Mouse (Mus musculus) macrophage (primary cell): ENCODE measurements around the gene Carns1. TPM values are rescaled to one million over a fixed set of nuclear protein-coding genes. Genes with fewer than 3 reads are reported as not detected.
"Not testable (repeated sequence)": the region's sequence is repeated elsewhere in the genome, so short reads cannot be mapped to it uniquely, and the experiment has no call there.

ENCODE experiments used
- H3K27ac ChIP-seq: fragments of 350-480 bp; formaldehyde crosslinking; 2 replicates; pipeline ENCODE4 v1.9.0; 2021
- H3K36me3 ChIP-seq: fragments of 350-480 bp; formaldehyde crosslinking; 2 replicates; pipeline ENCODE4 v1.9.0; 2021; ENCODE audit errors: inconsistent target
- H3K4me3 ChIP-seq: fragments of 350-480 bp; formaldehyde crosslinking; 2 replicates; pipeline ENCODE4 v1.9.0; 2021; ENCODE audit errors: inconsistent target
- H3K79me2 ChIP-seq: fragments of 350-480 bp; formaldehyde crosslinking; 2 replicates; pipeline ENCODE4 v1.9.0; 2021; ENCODE audit errors: inconsistent target
- WGBS: methylation state at CpG from one replicate; pipeline ENCODE4 v1.1.7; 2026; ENCODE audit warnings: inconsistent platforms; ENCODE audit not compliant: missing documents; 5-methylcytosine and 5-hydroxymethylcytosine counted together
- polyA plus RNA-seq: library from polyadenylated mRNA; stranded (reverse); fragments of 250-400 nt; gene quantifications from 3 replicates; pipeline ENCODE4 v1.2.4, GENCODE M21; 2018; ENCODE audit warnings: inconsistent platforms

The Carns1 gene
- polyA plus RNA-seq, 1 experiment from 2014 or later: 0.77 TPM

- Histone ChIP-seq H3K36me3 (peaks cover 2% of the 10 kb centered on the region; the same call in 1 of the 2 replicates), H3K79me2 (peaks cover 13% of the 10 kb centered on the region), H3K27ac (no peak overlapping the region), H3K4me3 (no peak overlapping the region)
- 69% methylated on average over 15 of the region's 16 CpGs for WGBS
Observed at GRCm38 (mm10) chr19:4144550-4145498, 30.5 kb downstream of the Carns1 start.

- Histone ChIP-seq H3K27ac (no peak within 1 kb of the TSS), H3K4me3 (no peak within 1 kb of the TSS), H3K36me3 (no peaks in the 10 kb centered on the region), H3K79me2 (peaks cover 3% of the 10 kb centered on the region)
- WGBS: 61% methylated on average over 7 of the region's 7 CpGs
Observed at GRCm38 (mm10) chr19:4143759-4144268, 31.5 kb downstream of the Carns1 start, which contains the start of gene Cabp4. Cabp4 (minus strand) TSS chr19:4144033.

GRCm38 (mm10) chr19:4142416-4143173 lies 32.7 kb downstream of the Carns1 start:
- 95% methylated on average over 18 of the region's 18 CpGs for WGBS
- H3K4me3 ChIP-seq: no peak overlapping the region
- H3K27ac ChIP-seq: no peak overlapping the region
- H3K36me3 ChIP-seq: no peaks in the 10 kb centered on the region
- no peaks in the 10 kb centered on the region for H3K79me2 ChIP-seq

- 92% methylated on average over 6 of the region's 6 CpGs for WGBS
- H3K79me2 ChIP-seq: no peaks in the 10 kb centered on the region
- no peak overlapping the region for H3K27ac ChIP-seq
- no peaks in the 10 kb centered on the region for H3K36me3 ChIP-seq
- no peak overlapping the region for H3K4me3 ChIP-seq
Observed at GRCm38 (mm10) chr19:4140147-4140546, 35.1 kb downstream of the Carns1 start.

GRCm38 (mm10) chr19:4139446-4139845 lies 35.8 kb downstream of the Carns1 start, which contains the start of gene Gpr152:
Gpr152 (plus strand) TSS chr19:4139787.
- no peak within 1 kb of the TSS for H3K27ac ChIP-seq
- H3K4me3 ChIP-seq: no peak within 1 kb of the TSS
- no peaks in the 10 kb centered on the region for H3K36me3 ChIP-seq
- WGBS: 96% methylated on average over 2 of the region's 2 CpGs
- no peaks in the 10 kb centered on the region for H3K79me2 ChIP-seq

- H3K79me2 ChIP-seq: no peaks in the 10 kb centered on the region
- WGBS: 34% methylated on average over 5 of the region's 5 CpGs
Observed at GRCm38 (mm10) chr19:4137913-4138312, 37.4 kb downstream of the Carns1 start.

GRCm38 (mm10) chr19:4136463-4136862 lies 38.8 kb downstream of the Carns1 start:
- 96% methylated on average over 5 of the region's 5 CpGs for WGBS

More at GRCm38 (mm10) chr19:4137913-4138312, 37.4 kb downstream of the Carns1 start:
- Histone ChIP-seq H3K36me3 (no peaks in the 10 kb centered on the region), H3K4me3 (no peak overlapping the region), H3K27ac (no peak overlapping the region)

GRCm38 (mm10) chr19:4135963-4136345 lies 39.3 kb downstream of the Carns1 start:
- H3K27ac ChIP-seq, H3K79me2 ChIP-seq, H3K4me3 ChIP-seq: not testable (repeated sequence)
- peaks cover 18% of the 10 kb centered on the region for H3K36me3 ChIP-seq
- 46% methylated on average over 7 of the region's 8 CpGs for WGBS

More at GRCm38 (mm10) chr19:4136463-4136862, 38.8 kb downstream of the Carns1 start:
- Histone ChIP-seq H3K79me2 (no peaks in the 10 kb centered on the region), H3K36me3 (peaks cover 13% of the 10 kb centered on the region), H3K27ac (no peak overlapping the region), H3K4me3 (no peak overlapping the region)

GRCm38 (mm10) chr19:4135229-4135962 lies 39.9 kb downstream of the Carns1 start:
- not testable (repeated sequence) for H3K27ac ChIP-seq

GRCm38 (mm10) chr19:4134354-4134753 lies 40.9 kb downstream of the Carns1 start:
- Histone ChIP-seq H3K4me3 (no peak overlapping the region), H3K79me2 (no peaks in the 10 kb centered on the region), H3K36me3 (peaks cover 27% of the 10 kb centered on the region), H3K27ac (no peak overlapping the region)
- WGBS: 100% methylated on average over 2 of the region's 4 CpGs

More at GRCm38 (mm10) chr19:4135229-4135962, 39.9 kb downstream of the Carns1 start:
- H3K36me3 ChIP-seq: peaks cover 19% of the 10 kb centered on the region
- not testable (repeated sequence) for H3K4me3 ChIP-seq, H3K79me2 ChIP-seq
- 96% methylated on average over 5 of the region's 6 CpGs for WGBS

- Histone ChIP-seq H3K36me3 (peaks cover 46% of the 10 kb centered on the region), H3K4me3 (no peak overlapping the region), H3K79me2 (peaks cover 8% of the 10 kb centered on the region; the same call in 1 of the 2 replicates), H3K27ac (no peak overlapping the region)
- 97% methylated on average over 2 of the region's 2 CpGs for WGBS
Observed at GRCm38 (mm10) chr19:4131768-4132167, 43.5 kb downstream of the Carns1 start.

GRCm38 (mm10) chr19:4131075-4131474 lies 44.2 kb downstream of the Carns1 start:
- peaks cover 15% of the 10 kb centered on the region; the same call in 1 of the 2 replicates for H3K79me2 ChIP-seq
- H3K4me3 ChIP-seq: no peak overlapping the region
- 95% methylated on average over 4 of the region's 5 CpGs for WGBS
- no peak overlapping the region for H3K27ac ChIP-seq
- peaks cover 46% of the 10 kb centered on the region for H3K36me3 ChIP-seq

GRCm38 (mm10) chr19:4130106-4130505 lies 45.2 kb downstream of the Carns1 start:
- Histone ChIP-seq H3K4me3 (no peak overlapping the region), H3K79me2 (peaks cover 16% of the 10 kb centered on the region; the same call in 1 of the 2 replicates), H3K36me3 (peaks cover 46% of the 10 kb centered on the region), H3K27ac (no peak overlapping the region)
- WGBS: 94% methylated on average over 4 of the region's 4 CpGs

- peaks cover 16% of the 10 kb centered on the region; the same call in 1 of the 2 replicates for H3K79me2 ChIP-seq
- peaks cover 46% of the 10 kb centered on the region for H3K36me3 ChIP-seq
- H3K27ac ChIP-seq: no peak overlapping the region
- 91% methylated on average over 7 of the region's 7 CpGs for WGBS
- H3K4me3 ChIP-seq: no peak overlapping the region
Observed at GRCm38 (mm10) chr19:4129462-4129861, 45.8 kb downstream of the Carns1 start.
